Mouse (Mus musculus): ENCODE data around the gene Farsb. TPM values are rescaled to one million over a fixed set of nuclear protein-coding genes. Genes with fewer than 3 reads are reported as not detected.

Farsb gene
- polyA plus RNA-seq, 1 experiment from 2014 or later = 122 TPM

DNA sequence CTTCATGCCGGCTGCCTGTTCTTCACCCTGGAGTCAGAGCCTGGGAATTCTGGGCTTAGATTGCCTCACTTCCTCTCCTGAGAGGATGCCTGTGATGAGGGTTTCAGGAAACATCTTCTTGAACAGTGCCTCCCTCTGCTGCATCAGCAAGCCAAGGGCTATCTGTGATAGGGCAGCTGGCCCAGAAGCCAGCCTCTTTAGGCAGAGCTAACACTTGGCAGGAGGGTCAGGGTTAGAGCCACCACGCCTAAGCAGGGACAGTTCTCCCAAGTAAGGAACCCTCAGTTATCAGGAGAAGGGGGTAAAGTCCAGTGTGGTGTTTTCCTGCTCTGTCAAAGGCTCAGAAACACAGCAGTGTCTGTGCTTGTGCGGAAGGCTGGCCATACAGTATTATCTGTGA lies 88.9 kb downstream of the Farsb start:
- peaks cover 12% of the 10 kb centered on the region for H3K4me1 ChIP-seq (ENCODE audit: control insufficient read depth, insufficient read depth, low read length)
- H3K4me3 ChIP-seq (ENCODE audit: low read depth, low read length) = no peak overlapping the region
- H3K27ac ChIP-seq (replicated peaks; ENCODE audit: low read depth, low read length) = no peak overlapping the region
- DNase-seq (ENCODE audit: low spot score) = no peak
- no peak for ATAC-seq (ENCODE audit: low read depth)
- no peaks in the 10 kb centered on the region for H3K36me3 ChIP-seq (ENCODE audit: control insufficient read depth, insufficient read depth, low read length)
- 72% methylated on average over 3 of the region's 3 CpGs for WGBS
- H3K9me3 ChIP-seq (ENCODE audit: control insufficient read depth, low read length) = no peaks in the 10 kb centered on the region
- no peak overlapping the region for H3K9ac ChIP-seq (ENCODE audit: low read depth, low read length)
- no peak overlapping the region for H3K4me2 ChIP-seq (ENCODE audit: low read depth, low read length)
- H3K27me3 ChIP-seq (replicated peaks; ENCODE audit: control insufficient read depth, insufficient read depth, low read length) = no peaks in the 10 kb centered on the region

DNA sequence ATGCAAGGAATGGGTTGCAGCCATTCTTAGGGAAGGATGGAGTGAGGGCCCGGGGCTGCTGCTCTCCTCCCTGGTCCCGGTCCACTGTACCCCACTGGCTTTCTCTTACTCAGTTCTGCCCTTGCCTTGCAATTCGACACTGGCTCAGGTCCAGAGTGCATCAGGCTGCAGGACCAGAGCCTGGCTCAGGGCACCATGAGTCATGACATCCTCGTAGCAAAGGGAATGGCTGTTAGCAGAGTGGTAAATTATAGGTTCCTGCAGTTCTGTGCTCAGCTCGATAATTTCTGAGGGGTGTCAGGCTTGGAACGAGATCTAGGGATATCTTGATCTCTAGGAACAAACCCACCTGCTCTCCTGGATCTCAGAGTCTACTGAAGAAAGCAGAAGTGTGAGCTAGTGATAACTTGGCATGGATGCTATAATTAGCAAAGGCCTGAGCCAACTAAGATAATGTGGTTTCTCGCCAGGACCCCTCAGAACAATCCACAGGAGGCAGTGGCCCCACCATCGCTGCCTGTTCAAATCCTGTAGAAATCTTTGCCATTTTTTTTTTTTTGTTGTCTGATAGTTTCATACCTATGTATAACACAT lies 92.3 kb downstream of the Farsb start:
- no peaks in the 10 kb centered on the region for H3K27me3 ChIP-seq (replicated peaks; ENCODE audit: control insufficient read depth, insufficient read depth, low read length)
- peak overlapping the region; percentile 25; the same call in 1 of the 2 replicates for H3K27ac ChIP-seq (replicated peaks; ENCODE audit: low read depth, low read length)
- no peak overlapping the region for H3K4me2 ChIP-seq (ENCODE audit: low read depth, low read length)
- no peak overlapping the region for H3K9ac ChIP-seq (ENCODE audit: low read depth, low read length)
- ATAC-seq (ENCODE audit: low read depth) (no peak), DNase-seq (ENCODE audit: low spot score) (peak; percentile 48)
- peaks cover 12% of the 10 kb centered on the region for H3K4me1 ChIP-seq (ENCODE audit: control insufficient read depth, insufficient read depth, low read length)
- no peak overlapping the region for H3K4me3 ChIP-seq (ENCODE audit: low read depth, low read length)
- H3K9me3 ChIP-seq (ENCODE audit: control insufficient read depth, low read length) = no peaks in the 10 kb centered on the region
- H3K36me3 ChIP-seq (ENCODE audit: control insufficient read depth, insufficient read depth, low read length) = no peaks in the 10 kb centered on the region
- WGBS = 38% methylated on average over 8 of the region's 8 CpGs

DNA sequence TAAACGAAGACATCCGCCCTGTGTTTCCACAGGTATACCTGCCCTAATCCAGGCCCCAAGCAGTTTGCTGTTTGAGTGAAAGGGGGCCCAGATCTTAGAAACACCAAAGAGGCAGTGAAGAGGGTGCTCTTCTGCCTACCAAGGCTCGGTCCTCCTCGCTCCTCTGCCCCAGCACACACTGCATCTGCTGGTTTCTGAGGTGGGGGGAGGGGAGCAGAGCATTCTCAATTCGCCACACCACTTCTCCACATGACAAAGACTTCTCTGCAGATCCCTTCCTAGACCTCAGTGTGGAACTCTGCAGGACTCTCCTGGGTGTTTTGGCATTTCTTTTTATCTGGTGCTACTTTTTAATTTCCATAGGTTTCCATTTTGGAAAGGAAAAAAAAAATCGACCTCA lies 93.0 kb downstream of the Farsb start:
- Histone ChIP-seq H3K9ac (ENCODE audit: low read depth, low read length) (no peak overlapping the region), H3K27me3 (replicated peaks; ENCODE audit: control insufficient read depth, insufficient read depth, low read length) (no peaks in the 10 kb centered on the region), H3K4me1 (ENCODE audit: control insufficient read depth, insufficient read depth, low read length) (peaks cover 12% of the 10 kb centered on the region), H3K4me2 (ENCODE audit: low read depth, low read length) (no peak overlapping the region), H3K9me3 (ENCODE audit: control insufficient read depth, low read length) (no peaks in the 10 kb centered on the region), H3K27ac (replicated peaks; ENCODE audit: low read depth, low read length) (no peak overlapping the region; the same call in 1 of the 2 replicates), H3K36me3 (ENCODE audit: control insufficient read depth, insufficient read depth, low read length) (no peaks in the 10 kb centered on the region), H3K4me3 (ENCODE audit: low read depth, low read length) (no peak overlapping the region)
- ATAC-seq (ENCODE audit: low read depth) (0 out of 2 replicates have a peak, but pooled peaks have one; percentile 63), DNase-seq (ENCODE audit: low spot score) (peak; percentile 52)
- 33% methylated on average over 6 of the region's 6 CpGs for WGBS

DNA sequence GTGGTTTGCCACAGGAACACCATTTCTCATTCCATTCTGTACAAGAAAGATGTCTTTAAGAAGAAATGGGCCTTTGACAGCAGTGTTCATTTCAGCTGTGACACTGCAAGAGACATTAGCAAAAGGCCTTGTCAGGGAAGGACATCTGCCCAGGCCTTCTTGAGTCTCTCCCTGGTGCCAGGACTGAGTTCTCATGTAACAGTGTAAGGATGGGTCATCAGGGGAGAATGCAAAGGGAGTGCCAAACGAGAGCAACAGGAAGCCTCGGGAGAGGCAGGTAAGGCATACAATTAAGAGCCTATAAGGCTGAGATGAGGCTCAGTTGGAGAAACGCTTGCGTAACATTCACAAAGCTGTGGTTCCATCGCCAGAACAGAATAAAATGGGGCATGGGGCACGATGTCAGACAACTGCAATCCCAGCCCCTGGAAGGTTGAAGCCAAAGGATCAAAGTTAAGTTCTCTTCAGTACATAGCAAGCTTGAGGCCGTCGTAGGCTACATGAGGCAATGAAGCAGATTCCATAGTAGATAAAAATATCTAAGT lies 93.4 kb downstream of the Farsb start:
- peaks cover 12% of the 10 kb centered on the region for H3K4me1 ChIP-seq (ENCODE audit: control insufficient read depth, insufficient read depth, low read length)
- no peak for ATAC-seq (ENCODE audit: low read depth)

DNA sequence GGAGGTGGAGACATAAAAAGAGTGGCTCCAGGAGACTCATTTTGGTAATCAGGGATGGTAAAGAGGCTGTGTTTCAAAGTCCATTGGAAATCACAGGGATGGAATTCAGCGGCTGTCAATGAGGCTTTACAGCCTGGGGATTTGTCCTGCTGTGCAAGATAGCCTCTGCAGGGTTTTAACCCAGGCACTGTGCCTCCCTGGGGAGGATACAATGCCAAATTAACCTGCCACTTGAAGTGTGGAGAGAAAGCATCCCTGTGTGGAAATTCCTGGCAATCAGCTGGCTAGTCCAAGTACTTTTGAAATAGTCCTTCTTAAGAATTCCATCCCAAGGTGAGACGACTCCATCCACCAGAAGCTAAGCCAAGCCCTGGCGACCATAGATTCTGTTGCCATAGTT lies 99.8 kb downstream of the Farsb start:
- Histone ChIP-seq H3K4me3 (ENCODE audit: low read depth, low read length) (no peak overlapping the region), H3K9ac (ENCODE audit: low read depth, low read length) (no peak overlapping the region), H3K4me2 (ENCODE audit: low read depth, low read length) (no peak overlapping the region), H3K27me3 (replicated peaks; ENCODE audit: control insufficient read depth, insufficient read depth, low read length) (no peaks in the 10 kb centered on the region), H3K9me3 (ENCODE audit: control insufficient read depth, low read length) (no peaks in the 10 kb centered on the region), H3K27ac (replicated peaks; ENCODE audit: low read depth, low read length) (no peak overlapping the region), H3K36me3 (ENCODE audit: control insufficient read depth, insufficient read depth, low read length) (no peaks in the 10 kb centered on the region), H3K4me1 (ENCODE audit: control insufficient read depth, insufficient read depth, low read length) (no peaks in the 10 kb centered on the region)
- 16% methylated on average over 3 of the region's 3 CpGs for WGBS
- no peak for DNase-seq (ENCODE audit: low spot score)
- no peak for ATAC-seq (ENCODE audit: low read depth)

More for the DNA sequence above, 93.4 kb downstream of the Farsb start:
- WGBS = 55% methylated on average over 8 of the region's 8 CpGs
- DNase-seq (ENCODE audit: low spot score) = peak; percentile 13
- H3K4me3 ChIP-seq (ENCODE audit: low read depth, low read length) = no peak overlapping the region
- H3K4me2 ChIP-seq (ENCODE audit: low read depth, low read length) = no peak overlapping the region
- H3K27ac ChIP-seq (replicated peaks; ENCODE audit: low read depth, low read length) = no peak overlapping the region; the same call in 1 of the 2 replicates
- no peaks in the 10 kb centered on the region for H3K36me3 ChIP-seq (ENCODE audit: control insufficient read depth, insufficient read depth, low read length)
- H3K9ac ChIP-seq (ENCODE audit: low read depth, low read length) = no peak overlapping the region
- H3K9me3 ChIP-seq (ENCODE audit: control insufficient read depth, low read length) = no peaks in the 10 kb centered on the region
- no peaks in the 10 kb centered on the region for H3K27me3 ChIP-seq (replicated peaks; ENCODE audit: control insufficient read depth, insufficient read depth, low read length)

DNA sequence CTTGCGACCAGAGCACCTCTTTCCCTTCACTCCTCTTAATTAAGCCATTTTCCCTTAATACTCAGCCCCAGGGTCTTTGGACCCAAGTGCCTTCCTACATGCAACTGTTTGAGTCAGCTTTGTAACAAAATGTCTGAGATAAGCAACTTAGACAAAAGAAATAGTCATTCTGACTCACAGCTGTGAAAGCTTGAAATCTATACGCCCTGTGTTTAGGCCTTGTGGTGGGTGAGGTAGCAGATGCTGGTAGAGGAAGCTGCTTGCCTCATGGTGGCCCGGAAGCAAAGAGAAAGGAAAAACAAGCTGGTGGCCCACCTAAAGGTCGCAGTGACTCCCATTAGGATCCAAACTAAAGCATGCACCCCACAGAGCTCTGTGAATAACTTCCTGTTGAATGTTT lies 100.8 kb downstream of the Farsb start:
- ATAC-seq (ENCODE audit: low read depth) (no peak), DNase-seq (ENCODE audit: low spot score) (no peak)
- Histone ChIP-seq H3K9ac (ENCODE audit: low read depth, low read length) (no peak overlapping the region), H3K27me3 (replicated peaks; ENCODE audit: control insufficient read depth, insufficient read depth, low read length) (no peaks in the 10 kb centered on the region), H3K9me3 (ENCODE audit: control insufficient read depth, low read length) (no peaks in the 10 kb centered on the region), H3K4me3 (ENCODE audit: low read depth, low read length) (no peak overlapping the region), H3K27ac (replicated peaks; ENCODE audit: low read depth, low read length) (no peak overlapping the region), H3K36me3 (ENCODE audit: control insufficient read depth, insufficient read depth, low read length) (no peaks in the 10 kb centered on the region), H3K4me1 (ENCODE audit: control insufficient read depth, insufficient read depth, low read length) (no peaks in the 10 kb centered on the region), H3K4me2 (ENCODE audit: low read depth, low read length) (no peak overlapping the region)
- 44% methylated on average over 4 of the region's 4 CpGs for WGBS

DNA sequence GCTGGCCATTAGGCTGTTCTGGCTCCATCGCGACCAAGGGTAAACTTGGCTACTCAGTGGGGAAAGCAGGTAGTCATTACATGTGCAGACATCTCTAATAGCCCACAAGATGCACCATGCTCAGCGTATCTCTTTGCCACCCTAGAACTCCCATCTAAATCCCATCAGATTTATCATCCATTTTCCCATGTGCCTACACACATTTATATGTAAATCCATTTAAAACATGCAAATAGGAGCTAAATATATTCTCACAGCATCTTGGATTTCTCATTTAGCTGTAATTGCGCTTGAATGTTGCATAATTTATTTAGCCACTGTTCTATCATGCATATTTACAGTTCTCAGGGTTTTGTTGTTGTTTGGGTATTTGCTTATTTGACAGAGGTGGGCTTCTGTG lies 107.7 kb downstream of the Farsb start:
- ATAC-seq (ENCODE audit: low read depth) = no peak
- Histone ChIP-seq H3K4me1 (ENCODE audit: control insufficient read depth, insufficient read depth, low read length) (no peaks in the 10 kb centered on the region), H3K9ac (ENCODE audit: low read depth, low read length) (no peak overlapping the region), H3K4me2 (ENCODE audit: low read depth, low read length) (no peak overlapping the region), H3K27ac (replicated peaks; ENCODE audit: low read depth, low read length) (no peak overlapping the region), H3K36me3 (ENCODE audit: control insufficient read depth, insufficient read depth, low read length) (no peaks in the 10 kb centered on the region), H3K27me3 (replicated peaks; ENCODE audit: control insufficient read depth, insufficient read depth, low read length) (no peaks in the 10 kb centered on the region), H3K4me3 (ENCODE audit: low read depth, low read length) (no peak overlapping the region), H3K9me3 (ENCODE audit: control insufficient read depth, low read length) (no peaks in the 10 kb centered on the region)
- WGBS = 94% methylated on average over 4 of the region's 4 CpGs
- no peak for DNase-seq (ENCODE audit: low spot score)

DNA sequence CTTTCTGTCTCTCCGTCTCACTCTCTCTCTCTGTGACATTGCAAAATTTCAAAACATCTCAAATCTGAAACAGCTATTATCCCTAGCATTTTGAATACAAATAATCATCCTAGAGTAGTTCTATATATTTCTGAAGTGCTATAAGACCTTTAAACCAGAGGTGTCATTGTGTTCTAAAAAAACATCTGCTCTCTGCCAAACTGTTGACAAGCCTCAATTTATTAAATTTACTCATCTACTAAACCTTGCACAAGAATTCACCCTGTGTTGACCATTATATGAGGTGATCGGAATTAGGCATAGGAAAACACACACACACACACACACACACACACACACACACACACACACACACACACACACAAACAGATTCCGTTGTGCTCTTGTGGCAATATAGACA lies 113.6 kb downstream of the Farsb start:
- no peak overlapping the region for H3K4me2 ChIP-seq (ENCODE audit: low read depth, low read length)
- 0 out of 2 replicates have a peak, but pooled peaks cover 4% of the 10 kb centered on the region for H3K9me3 ChIP-seq (ENCODE audit: control insufficient read depth, low read length)
- no peaks in the 10 kb centered on the region for H3K36me3 ChIP-seq (ENCODE audit: control insufficient read depth, insufficient read depth, low read length)
- H3K4me1 ChIP-seq (ENCODE audit: control insufficient read depth, insufficient read depth, low read length) = peaks cover 17% of the 10 kb centered on the region; the same call in 1 of the 2 replicates
- 90% methylated on average over 3 of the region's 3 CpGs for WGBS
- H3K27ac ChIP-seq (replicated peaks; ENCODE audit: low read depth, low read length) = no peak overlapping the region
- no peaks in the 10 kb centered on the region for H3K27me3 ChIP-seq (replicated peaks; ENCODE audit: control insufficient read depth, insufficient read depth, low read length)
- no peak overlapping the region for H3K9ac ChIP-seq (ENCODE audit: low read depth, low read length)
- ATAC-seq (ENCODE audit: low read depth) (no peak), DNase-seq (ENCODE audit: low spot score) (no peak)
- H3K4me3 ChIP-seq (ENCODE audit: low read depth, low read length) = no peak overlapping the region

DNA sequence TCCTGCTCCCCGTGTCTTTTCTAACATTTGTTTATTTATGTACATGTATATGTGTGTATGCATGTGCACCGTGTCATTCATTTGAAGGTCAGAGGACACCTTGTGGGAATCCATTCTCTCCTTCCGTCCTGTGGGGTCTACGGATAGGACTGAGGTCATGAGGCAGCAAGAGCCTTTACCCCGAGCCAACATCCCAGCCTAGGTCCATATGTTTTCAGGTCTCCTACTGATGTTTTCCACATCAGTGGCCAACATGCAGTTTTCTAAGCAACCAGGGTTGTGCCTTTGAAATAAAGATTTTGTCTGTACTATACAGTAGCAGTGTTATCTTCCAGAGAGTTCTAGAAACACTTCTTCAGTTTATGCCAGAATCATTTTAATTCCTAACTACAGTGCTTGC lies 114.9 kb downstream of the Farsb start:
- H3K9ac ChIP-seq (ENCODE audit: low read depth, low read length) = no peak overlapping the region
- H3K4me3 ChIP-seq (ENCODE audit: low read depth, low read length) = no peak overlapping the region
- H3K36me3 ChIP-seq (ENCODE audit: control insufficient read depth, insufficient read depth, low read length) = no peaks in the 10 kb centered on the region
- DNase-seq (ENCODE audit: low spot score) = no peak
- H3K9me3 ChIP-seq (ENCODE audit: control insufficient read depth, low read length) = 0 out of 2 replicates have a peak, but pooled peaks cover 4% of the 10 kb centered on the region
- WGBS = 86% methylated on average over 5 of the region's 5 CpGs
- H3K4me1 ChIP-seq (ENCODE audit: control insufficient read depth, insufficient read depth, low read length) = peaks cover 17% of the 10 kb centered on the region; the same call in 1 of the 2 replicates
- no peaks in the 10 kb centered on the region for H3K27me3 ChIP-seq (replicated peaks; ENCODE audit: control insufficient read depth, insufficient read depth, low read length)
- H3K4me2 ChIP-seq (ENCODE audit: low read depth, low read length) = no peak overlapping the region
- no peak for ATAC-seq (ENCODE audit: low read depth)
- H3K27ac ChIP-seq (replicated peaks; ENCODE audit: low read depth, low read length) = no peak overlapping the region
